Mouse (Mus musculus) lung, adult 2 months (tissue): ENCODE data around the gene Ets1.

Experiments used
- CTCF ChIP-seq: fragments of 200-500 bp; IDR thresholded peaks from 2 replicates; pipeline ENCODE4 v1.5.1; 2011; ENCODE audit warnings: mild to moderate bottlenecking, low read length, control low read depth; ENCODE audit not compliant: insufficient read depth
- POLR2A ChIP-seq: fragments of 200-500 bp; IDR thresholded peaks from 2 replicates; pipeline ENCODE4 v1.6.1; 2011; ENCODE audit warnings: low read depth, mild to moderate bottlenecking, control low read depth, low read length, borderline replicate concordance; ENCODE audit errors: extremely low read depth

DNA sequence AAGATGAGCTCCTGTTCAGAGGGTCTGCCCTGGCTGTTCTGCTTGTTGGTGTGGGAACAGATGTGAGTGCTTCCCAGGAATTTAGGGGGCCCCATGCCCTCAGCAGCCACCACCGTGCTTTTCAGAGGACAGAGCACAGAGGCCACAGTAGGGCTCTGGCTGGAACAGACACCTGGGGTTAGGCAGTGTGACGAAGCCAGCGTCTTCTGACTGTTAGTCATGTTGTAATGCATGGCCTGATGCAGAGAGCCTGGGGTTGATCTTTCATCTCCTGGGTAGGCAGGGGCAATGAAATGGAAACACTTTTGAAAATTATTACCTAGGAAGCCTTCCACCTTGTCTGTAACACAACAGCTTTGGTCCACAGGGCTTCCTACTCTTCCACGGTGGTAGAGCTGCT lies 25.4 kb upstream of the Ets1 start:
- no peak for TF ChIP-seq CTCF
- no peak for TF ChIP-seq POLR2A
